Mouse (Mus musculus) G1E-ER4 (cell line): Measurements from ENCODE around the gene Syne3. TPM values are rescaled to one million over a fixed set of nuclear protein-coding genes. Genes with fewer than 3 reads are reported as not detected.

Experiments used
- GATA1 ChIP-seq: IDR thresholded peaks from one replicate; pipeline ENCODE4 v1.8.0; 2012; ENCODE audit warnings: low read length, inconsistent platforms
- polyA plus RNA-seq: library from polyadenylated mRNA; stranded (reverse); fragments of >175 nt; gene quantifications from 2 replicates; pipeline ENCODE4 v1.2.3, GENCODE M21; 2012

The Syne3 gene
- polyA plus RNA-seq, 1 experiment: 9.5 TPM

DNA sequence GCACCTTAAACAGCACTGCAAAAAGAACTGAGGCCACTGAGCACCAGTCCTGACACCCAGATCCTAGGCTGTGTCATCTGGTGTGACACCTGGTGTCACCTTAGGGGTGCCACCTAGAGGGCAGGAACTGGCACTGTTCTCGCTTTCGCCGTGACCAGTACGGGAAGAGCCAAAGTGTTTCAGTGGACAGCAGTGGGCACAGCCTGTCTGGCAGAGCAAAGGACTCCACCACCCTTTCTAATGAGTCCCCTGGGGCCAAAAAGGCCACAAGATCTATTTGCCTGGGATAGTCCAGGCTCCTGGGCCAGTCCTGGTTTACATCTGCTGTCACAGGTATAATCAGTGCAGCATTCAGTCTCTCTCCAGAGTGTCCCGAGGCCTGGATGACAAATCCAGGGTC is 70.7 kb downstream of the Syne3 start:
- no peak for TF ChIP-seq GATA1

DNA sequence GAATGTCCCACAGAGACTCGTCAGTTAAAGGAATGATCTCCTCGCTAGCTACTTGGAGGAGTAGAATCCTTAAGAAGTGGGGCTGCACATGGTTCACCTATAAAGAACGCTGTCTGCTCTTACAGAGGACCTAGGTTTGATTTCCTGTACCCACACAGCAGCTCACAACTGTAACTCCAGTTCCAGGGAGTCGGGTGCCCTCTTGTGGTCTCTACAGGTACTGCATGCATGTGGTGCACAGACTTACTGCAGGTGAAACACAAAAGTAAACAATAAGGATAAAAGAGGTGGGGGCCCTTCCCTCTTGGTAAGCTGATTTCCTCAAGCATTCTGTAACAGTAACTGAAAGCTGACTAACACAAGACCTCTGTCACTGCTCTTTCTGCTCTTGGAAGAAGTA is 73.4 kb downstream of the Syne3 start:
- TF ChIP-seq GATA1: no peak

DNA sequence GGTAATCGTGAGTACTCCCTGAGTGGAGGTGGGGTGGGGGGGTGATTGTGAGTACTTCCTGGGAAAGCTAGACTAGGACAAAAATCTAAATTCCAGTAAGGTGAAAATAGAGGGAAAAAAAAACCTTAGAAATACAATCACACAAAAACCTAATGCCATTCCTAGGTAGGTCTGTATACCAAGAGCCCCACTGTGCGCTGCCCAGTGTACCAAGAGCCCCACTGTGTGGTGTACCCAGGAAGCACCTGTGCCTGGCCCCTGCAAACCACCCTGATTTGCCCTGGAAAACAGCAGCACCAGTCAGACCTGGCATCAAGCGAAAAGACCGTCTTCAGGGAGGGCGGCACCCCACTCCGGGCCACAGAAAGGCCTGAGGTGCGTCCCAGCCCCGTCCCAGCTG is 74.5 kb downstream of the Syne3 start:
- TF ChIP-seq GATA1: no peak

DNA sequence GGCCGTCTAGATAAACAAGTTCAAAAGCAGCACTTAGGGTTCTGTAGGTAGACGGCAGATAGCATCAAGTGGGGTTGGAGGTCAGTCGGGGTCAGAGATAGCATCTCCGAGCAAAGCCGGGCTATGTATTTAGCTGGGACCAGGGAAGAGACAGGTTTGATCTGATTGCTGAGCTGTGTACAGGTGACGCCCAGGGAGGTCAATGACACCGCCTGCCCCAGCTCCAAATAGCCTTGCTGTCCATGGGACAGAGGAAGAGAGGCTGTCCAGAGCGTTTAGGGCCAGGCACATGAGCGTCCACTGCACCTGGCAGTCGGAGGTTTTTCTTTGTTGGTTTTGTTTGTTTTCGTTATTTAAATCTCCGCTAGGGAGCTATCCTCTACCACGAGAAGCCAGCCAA is 75.8 kb downstream of the Syne3 start:
- no peak for TF ChIP-seq GATA1

DNA sequence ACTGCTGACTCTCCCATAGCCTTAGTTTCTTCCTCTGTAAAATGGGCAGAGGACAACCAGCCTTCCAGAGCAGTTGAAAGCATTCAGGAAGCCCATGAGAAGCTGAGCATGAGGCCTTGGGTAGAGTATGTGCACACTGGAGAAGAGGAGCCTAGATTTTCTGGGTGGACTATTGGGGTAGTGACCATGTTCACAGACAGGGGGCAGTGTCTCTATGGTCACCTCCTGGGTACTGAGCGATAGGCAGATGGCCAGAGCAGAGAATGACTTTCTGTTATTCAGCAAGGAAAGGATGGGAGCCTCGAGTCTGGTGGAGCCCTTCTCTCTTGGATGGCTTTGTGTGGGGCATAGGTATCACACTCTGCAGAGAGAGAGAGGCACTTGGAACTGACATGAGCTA is 76.4 kb downstream of the Syne3 start:
- TF ChIP-seq GATA1: no peak

- no peak for TF ChIP-seq GATA1
Measured at GRCm38 (mm10) chr12:104925765-104926164, 83.8 kb downstream of the Syne3 start.

DNA sequence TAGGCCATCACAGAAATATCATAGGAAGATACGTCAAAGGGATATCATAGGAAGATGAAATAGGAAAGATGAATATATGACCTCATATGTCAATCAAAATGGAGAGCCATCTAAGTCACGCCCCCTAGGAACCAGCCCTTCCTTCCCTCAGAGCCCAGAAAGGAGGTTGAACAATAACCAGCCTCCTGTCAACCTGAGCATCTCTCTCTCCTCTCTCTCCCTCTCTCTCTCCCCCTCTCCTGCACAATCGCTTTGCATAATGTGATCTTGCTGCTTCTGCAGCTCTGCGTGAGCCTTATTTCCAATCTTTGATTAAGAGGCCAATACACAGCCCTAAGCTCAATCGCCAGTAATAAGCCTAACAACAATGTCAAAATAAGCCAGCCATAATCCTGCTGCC is 84.6 kb downstream of the Syne3 start:
- no peak for TF ChIP-seq GATA1

DNA sequence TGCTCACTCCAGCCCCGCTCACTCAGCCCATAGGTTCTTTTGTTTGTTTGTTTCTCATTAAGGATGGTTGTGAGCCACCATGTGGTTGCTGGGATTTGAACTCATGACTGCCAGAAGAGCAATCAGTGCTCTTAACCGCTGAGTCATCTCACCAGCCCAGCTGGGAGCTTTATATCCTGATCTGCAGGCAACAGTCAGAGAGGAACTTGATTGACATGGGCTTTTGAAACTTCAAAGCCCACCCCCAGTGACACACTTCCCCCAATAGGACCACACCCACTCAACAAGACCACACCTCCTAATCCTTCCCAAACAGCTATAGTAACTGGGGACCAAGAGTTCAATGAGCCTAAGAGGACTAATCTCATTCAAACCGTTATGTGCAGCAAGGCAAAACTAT is 85.1 kb downstream of the Syne3 start:
- TF ChIP-seq GATA1: no peak

GRCm38 (mm10) chr12:104923948-104924388 is 85.6 kb downstream of the Syne3 start:
- no peak for TF ChIP-seq GATA1

DNA sequence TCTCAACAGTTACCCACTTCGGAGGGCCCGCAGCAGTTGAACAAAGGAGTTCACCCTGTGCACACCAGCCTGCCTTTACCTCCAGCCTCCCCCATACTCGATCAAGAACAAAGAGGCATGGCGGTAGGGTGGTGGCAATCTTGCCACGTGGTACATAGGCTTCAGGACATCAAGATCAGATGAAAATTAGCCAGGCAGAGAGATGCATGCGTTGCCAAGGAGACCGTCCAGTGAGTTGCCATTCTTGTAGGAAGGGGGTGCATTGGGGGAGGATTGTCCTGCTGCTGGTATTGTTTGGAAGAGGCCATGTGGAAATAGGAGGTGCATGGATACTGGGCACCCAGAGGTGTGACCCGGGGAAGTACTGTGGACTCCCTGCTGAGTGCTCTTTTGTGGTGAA is 87.0 kb downstream of the Syne3 start:
- no peak for TF ChIP-seq GATA1

DNA sequence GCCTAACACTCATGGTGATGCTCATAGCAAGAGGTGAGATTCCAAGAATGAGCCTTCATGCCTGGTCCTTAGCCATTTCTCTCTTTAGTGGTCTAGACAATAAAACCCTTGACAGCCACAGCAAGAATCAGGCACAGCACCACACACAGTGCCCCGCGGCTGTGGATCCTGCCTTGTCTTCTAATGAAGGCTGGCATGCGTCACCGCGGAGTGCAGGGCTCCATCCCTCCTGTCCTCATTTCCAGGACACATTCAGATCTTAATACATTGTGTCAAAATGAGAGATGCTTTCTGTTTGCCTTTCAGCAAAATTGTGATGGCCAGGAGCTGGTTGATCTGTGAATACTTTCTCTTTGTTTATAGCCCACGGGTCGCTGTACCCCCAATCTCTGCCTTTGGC is 88.5 kb downstream of the Syne3 start:
- no peak for TF ChIP-seq GATA1

DNA sequence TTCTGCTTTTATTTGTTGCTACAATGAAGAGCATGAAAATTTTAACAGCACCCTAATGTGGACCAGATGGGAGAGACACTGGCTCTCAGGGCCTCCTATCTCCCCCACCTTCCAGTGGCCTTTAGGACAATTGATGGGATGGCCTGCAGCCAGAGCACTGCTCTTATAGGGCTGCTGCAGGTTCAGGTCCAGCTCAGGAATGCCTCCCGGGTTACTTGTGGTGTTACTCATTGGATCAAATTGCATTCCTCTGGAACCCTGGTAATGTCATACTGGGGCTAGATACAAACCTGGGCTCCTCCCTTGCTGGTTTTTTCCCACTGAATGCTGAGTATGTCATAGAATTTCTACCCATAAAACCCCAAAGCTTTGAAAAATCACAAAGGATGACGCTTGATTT is 90.4 kb downstream of the Syne3 start:
- no peak for TF ChIP-seq GATA1

GRCm38 (mm10) chr12:104917927-104918326 is 91.7 kb downstream of the Syne3 start:
- TF ChIP-seq GATA1: no peak

DNA sequence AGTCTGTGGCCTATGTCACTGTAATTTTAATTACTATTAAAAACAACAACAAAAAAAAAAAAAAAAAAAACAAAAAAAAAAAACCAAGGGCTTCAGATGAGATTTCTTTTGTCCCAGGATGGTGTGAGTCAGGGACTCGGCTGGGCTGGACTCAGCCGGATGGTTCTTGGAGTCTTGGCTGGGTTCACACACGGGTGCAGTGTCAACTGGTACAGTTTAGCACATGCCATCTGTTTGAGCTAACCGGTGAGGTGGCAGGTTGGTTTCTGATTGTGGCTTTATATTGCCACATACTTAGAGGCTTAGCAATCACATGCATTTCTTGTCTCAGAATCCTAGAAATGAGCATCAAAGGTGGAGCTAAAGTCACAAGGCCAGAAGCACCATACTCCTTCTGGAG is 92.3 kb downstream of the Syne3 start:
- TF ChIP-seq GATA1: no peak

DNA sequence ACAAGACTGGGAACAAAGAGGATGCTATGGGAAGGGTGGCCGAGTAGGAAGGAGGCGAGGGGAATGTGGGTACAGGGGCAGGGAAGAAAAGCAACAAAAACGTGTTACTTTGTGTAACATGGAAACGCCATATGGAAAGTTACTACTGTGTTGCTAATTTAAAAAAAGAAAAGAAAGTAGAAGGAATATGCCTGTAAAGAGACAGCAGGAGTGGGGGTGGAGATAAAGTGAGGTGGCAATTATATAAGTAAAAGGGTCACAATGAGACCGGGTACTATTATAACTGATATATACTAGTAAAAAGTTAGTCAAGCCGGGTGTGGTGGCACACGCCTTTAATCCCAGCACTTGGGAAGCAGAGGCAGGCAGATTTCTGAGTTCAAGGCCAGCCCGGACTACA is 92.8 kb downstream of the Syne3 start:
- TF ChIP-seq GATA1: no peak

DNA sequence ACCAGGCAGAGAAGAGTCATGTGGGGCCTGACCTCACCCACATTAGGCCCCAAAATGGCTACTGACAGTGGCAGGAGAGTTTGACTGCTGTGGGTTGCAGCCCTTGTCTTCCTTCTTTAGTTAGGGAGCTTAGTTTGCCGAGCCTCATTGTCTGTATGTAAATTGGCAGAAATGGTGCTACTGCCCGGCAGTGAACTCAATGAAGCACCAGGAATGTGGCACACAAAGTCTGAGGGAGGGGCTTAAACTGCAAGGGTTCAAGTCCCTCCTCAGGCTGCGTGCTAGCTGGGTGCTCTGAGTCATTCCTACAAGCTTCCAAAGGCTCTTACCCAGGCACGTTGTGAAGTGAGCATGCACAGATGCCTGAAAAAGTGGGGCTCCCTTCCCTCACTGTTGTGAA is 93.9 kb downstream of the Syne3 start:
- TF ChIP-seq GATA1: no peak

- no peak for TF ChIP-seq GATA1
Measured at GRCm38 (mm10) chr12:104912990-104913389, 96.6 kb downstream of the Syne3 start.

- no peak for TF ChIP-seq GATA1
Measured at GRCm38 (mm10) chr12:104912281-104912933, 97.2 kb downstream of the Syne3 start.

DNA sequence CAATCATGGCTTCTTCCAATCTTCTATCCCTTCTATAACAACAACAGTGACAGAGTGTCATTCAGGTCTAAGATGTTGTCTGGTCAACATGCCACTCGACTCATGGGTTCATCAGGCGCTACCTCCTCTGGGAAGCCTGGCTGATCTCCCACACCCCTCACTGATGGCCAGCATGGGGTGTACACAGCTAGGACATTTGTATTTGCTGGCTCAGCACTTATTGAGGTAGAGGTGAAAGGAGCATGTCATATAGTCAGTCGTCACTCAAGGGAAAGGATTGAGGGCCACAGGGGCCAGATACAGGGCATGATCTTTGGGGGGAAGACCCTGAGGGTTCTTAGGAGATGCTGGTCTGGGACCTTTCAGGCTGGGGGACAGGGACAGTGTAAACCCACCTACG is 99.9 kb downstream of the Syne3 start:
- TF ChIP-seq GATA1: no peak
